Mouse (Mus musculus) thymus, postnatal 10 days (tissue): ENCODE measurements around the gene Mad2l1bp.

Experiments
- DNase-seq, 2 experiments: peaks; one replicate each; pipeline ENCODE4 v3.0.0; 2021; ENCODE audit warnings: low spot score in 2 of 2

The Mad2l1bp gene

GRCm38 (mm10) chr17:46110402-46111289 is 42.7 kb downstream of the Mad2l1bp start, which contains the start of gene Mrps18a:
Gene Mrps18a, plus strand, starts transcription at chr17:46110986.
- peak; percentile 60 to 78 for DNase-seq

GRCm38 (mm10) chr17:46108286-46108685 is 45.1 kb downstream of the Mad2l1bp start:
- no peak for DNase-seq

GRCm38 (mm10) chr17:46104487-46104886 is 48.9 kb downstream of the Mad2l1bp start:
- no peak for DNase-seq

GRCm38 (mm10) chr17:46102608-46103159 is 50.7 kb downstream of the Mad2l1bp start:
- DNase-seq = no peak

GRCm38 (mm10) chr17:46101906-46102305 is 51.4 kb downstream of the Mad2l1bp start:
- no peak for DNase-seq

GRCm38 (mm10) chr17:46098525-46098924 is 54.8 kb downstream of the Mad2l1bp start:
- DNase-seq = no peak
